Mouse (Mus musculus) G1E (cell line): ENCODE data around the gene Map4k4. TPM values are rescaled to one million over a fixed set of nuclear protein-coding genes. Genes with fewer than 3 reads are reported as not detected.

Experiments
- ATAC-seq: 2 replicates; pipeline ENCODE4 v1.8.0; 2016; ENCODE audit warnings: mild to moderate bottlenecking; ENCODE audit not compliant: insufficient number of reproducible peaks, poor library complexity, low FRiP score, severe bottlenecking; ENCODE audit errors: extremely low read depth
- DNase-seq: peaks from one replicate; pipeline ENCODE4 v3.0.0; 2012; ENCODE audit warnings: low spot score
- H3K27me3 ChIP-seq: 2 replicates; pipeline ENCODE4 v1.6.1; 2012; ENCODE audit warnings: mild to moderate bottlenecking, low read length, inconsistent platforms; ENCODE audit not compliant: insufficient read depth
- H3K36me3 ChIP-seq: replicated peaks from 2 replicates; pipeline ENCODE3; 2012; ENCODE audit warnings: mild to moderate bottlenecking, inconsistent platforms
- H3K4me1 ChIP-seq: 2 replicates; pipeline ENCODE4 v1.6.1; 2012; ENCODE audit warnings: low read depth, low read length, inconsistent platforms, mixed read lengths; ENCODE audit not compliant: insufficient read depth
- H3K4me3 ChIP-seq: 2 replicates; pipeline ENCODE4 v1.5.1; 2012; ENCODE audit warnings: low read depth, mild to moderate bottlenecking, inconsistent platforms, low read length, moderate library complexity, mixed read lengths
- H3K9me3 ChIP-seq: replicated peaks from 2 replicates; pipeline ENCODE4 v1.6.1; 2012; ENCODE audit warnings: inconsistent platforms
- CTCF ChIP-seq: IDR thresholded peaks from 2 replicates; pipeline ENCODE4 v1.5.1; 2012; ENCODE audit warnings: low read depth, low read length, inconsistent platforms, mixed read lengths
- GATA1 ChIP-seq: IDR thresholded peaks from 2 replicates; pipeline ENCODE4 v1.6.1; 2012; ENCODE audit warnings: borderline replicate concordance, low read length, inconsistent platforms, mixed read lengths
- GATA2 ChIP-seq: IDR thresholded peaks from 2 replicates; pipeline ENCODE4 v1.6.1; 2012; ENCODE audit warnings: low read depth, low read length, inconsistent platforms, borderline replicate concordance
- POLR2AphosphoS5 ChIP-seq: IDR thresholded peaks from 2 replicates; pipeline ENCODE4 v1.6.1; 2012; ENCODE audit warnings: low read depth, low read length, inconsistent platforms; ENCODE audit not compliant: insufficient replicate concordance
- TAL1 ChIP-seq: conservative IDR thresholded peaks from 2 replicates; pipeline ENCODE4 v1.6.1; 2012; ENCODE audit warnings: low read depth, low read length, inconsistent platforms, mixed read lengths
- polyA plus RNA-seq: library from polyadenylated mRNA; stranded (reverse); fragments of >175 nt; gene quantifications from 2 replicates; pipeline ENCODE4 v1.2.3, GENCODE M21; 2012
- total RNA-seq, 2 experiments: library from RNA; stranded (forward) in 1 of 2; stranded (reverse) in 1 of 2; fragments of 200-1000 nt in 1 of 2; fragments of >200 nt in 1 of 2; fragmentation: Nextera tagmentation in 1 of 2; gene quantifications; 2 replicates each; pipeline ENCODE4 v1.2.3; 2014 to 2017

The Map4k4 gene
- total and polyA plus RNA-seq, 3 experiments = 0.01 to 0.93 TPM; not detected in 1

GRCm38 (mm10) chr1:40023206-40023605, 122.5 kb downstream of the Map4k4 start:
- ATAC-seq (no peak), DNase-seq (no peak)
- Histone ChIP-seq H3K36me3 (no peaks in the 10 kb centered on the region), H3K9me3 (no peaks in the 10 kb centered on the region), H3K27me3 (peaks cover 6% of the 10 kb centered on the region; the same call in 1 of the 2 replicates), H3K4me1 (no peaks in the 10 kb centered on the region), H3K4me3 (no peak overlapping the region)
- no peak for TF ChIP-seq TAL1
- TF ChIP-seq GATA2 = no peak
- no peak for TF ChIP-seq POLR2AphosphoS5
- no peak for TF ChIP-seq CTCF
- TF ChIP-seq GATA1 = no peak

GRCm38 (mm10) chr1:40023748-40024147, 123.0 kb downstream of the Map4k4 start:
- ATAC-seq = no peak
- no peak for TF ChIP-seq GATA1
- TF ChIP-seq GATA2 = no peak
- no peak for TF ChIP-seq POLR2AphosphoS5
- no peak for TF ChIP-seq TAL1
- no peak for TF ChIP-seq CTCF

GRCm38 (mm10) chr1:40024554-40025320, 124.0 kb downstream of the Map4k4 start:
- no peak for TF ChIP-seq CTCF
- no peak for TF ChIP-seq GATA1
- TF ChIP-seq GATA2 = no peak
- TF ChIP-seq TAL1 = no peak
- TF ChIP-seq POLR2AphosphoS5 = no peak
- Histone ChIP-seq H3K36me3 (no peaks in the 10 kb centered on the region), H3K9me3 (no peaks in the 10 kb centered on the region), H3K4me3 (no peak overlapping the region), H3K27me3 (peaks cover 6% of the 10 kb centered on the region; the same call in 1 of the 2 replicates), H3K4me1 (no peaks in the 10 kb centered on the region)
- DNase-seq (no peak), ATAC-seq (no peak)

More at GRCm38 (mm10) chr1:40023748-40024147, 123.0 kb downstream of the Map4k4 start:
- H3K9me3 ChIP-seq = no peaks in the 10 kb centered on the region
- no peak overlapping the region for H3K4me3 ChIP-seq
- H3K36me3 ChIP-seq = no peaks in the 10 kb centered on the region
- DNase-seq = no peak
- H3K27me3 ChIP-seq = peaks cover 6% of the 10 kb centered on the region; the same call in 1 of the 2 replicates
- no peaks in the 10 kb centered on the region for H3K4me1 ChIP-seq

GRCm38 (mm10) chr1:40025416-40025815, 124.7 kb downstream of the Map4k4 start:
- no peak for ATAC-seq
- H3K27me3 ChIP-seq = peaks cover 6% of the 10 kb centered on the region; the same call in 1 of the 2 replicates
- no peaks in the 10 kb centered on the region for H3K4me1 ChIP-seq
- no peak overlapping the region for H3K4me3 ChIP-seq
- DNase-seq = no peak
- TF ChIP-seq POLR2AphosphoS5 = no peak
- TF ChIP-seq GATA2 = no peak
- no peak for TF ChIP-seq GATA1
- H3K9me3 ChIP-seq = no peaks in the 10 kb centered on the region
- H3K36me3 ChIP-seq = no peaks in the 10 kb centered on the region

GRCm38 (mm10) chr1:40027116-40027620, 126.5 kb downstream of the Map4k4 start:
- H3K4me1 ChIP-seq = no peaks in the 10 kb centered on the region
- H3K4me3 ChIP-seq = no peak overlapping the region
- H3K9me3 ChIP-seq = no peaks in the 10 kb centered on the region
- TF ChIP-seq GATA2 = no peak
- no peak for TF ChIP-seq CTCF
- no peak for TF ChIP-seq GATA1
- TF ChIP-seq POLR2AphosphoS5 = no peak
- no peak for TF ChIP-seq TAL1
- ATAC-seq (no peak), DNase-seq (no peak)
- H3K27me3 ChIP-seq = peaks cover 6% of the 10 kb centered on the region; the same call in 1 of the 2 replicates
- no peaks in the 10 kb centered on the region for H3K36me3 ChIP-seq

- Histone ChIP-seq H3K27me3 (peaks cover 6% of the 10 kb centered on the region; the same call in 1 of the 2 replicates), H3K4me3 (no peak overlapping the region), H3K9me3 (no peaks in the 10 kb centered on the region), H3K4me1 (no peaks in the 10 kb centered on the region), H3K36me3 (no peaks in the 10 kb centered on the region)
- no peak for TF ChIP-seq POLR2AphosphoS5
- no peak for TF ChIP-seq TAL1
- no peak for TF ChIP-seq GATA1
- TF ChIP-seq CTCF = no peak
- TF ChIP-seq GATA2 = no peak
- no peak for ATAC-seq
- no peak for DNase-seq
Observed at GRCm38 (mm10) chr1:40028207-40028998, 127.7 kb downstream of the Map4k4 start.
